Mouse (Mus musculus): ENCODE data around the gene Olfr281. TPM values are rescaled to one million over a fixed set of nuclear protein-coding genes. Genes with fewer than 3 reads are reported as not detected.
"Not testable (repeated sequence)": the region's sequence is repeated elsewhere in the genome, so short reads cannot be mapped to it uniquely, and the experiment has no call there.

The Olfr281 gene
- polyA plus RNA-seq (2015; fragmentation: Nextera tagmentation; extraction: Ambion mirVana) = not detected in 2 replicates

- Histone ChIP-seq H3K4me1 (peaks cover 2% of the 10 kb centered on the region; the same call in 1 of the 2 replicates), H3K4me2 (no peak within 1 kb of the TSS), H3K27me3 (no peaks in the 10 kb centered on the region), H3K9ac (no peak within 1 kb of the TSS), H3K36me3 (no peaks in the 10 kb centered on the region), H3K27ac (no peak within 1 kb of the TSS), H3K9me3 (no peaks in the 10 kb centered on the region), H3K4me3 (no peak within 1 kb of the TSS)
- no peak for ATAC-seq (ENCODE audit: borderline replicate concordance, extremely low read depth, low FRiP score, low TSS enrichment)
- WGBS = 84% methylated on average over 7 of the region's 7 CpGs
These were observed at the start of gene Olfr281 for GRCm38 (mm10) chr15:98452288-98452687. TSS of gene Olfr281 (plus strand) at chr15:98452588.

GRCm38 (mm10) chr15:98408406-98409060 lies 43.9 kb upstream of the Olfr281 start:
- Histone ChIP-seq H3K36me3 (no peaks in the 10 kb centered on the region), H3K27ac (no peak overlapping the region), H3K4me2 (no peak overlapping the region), H3K9ac (no peak overlapping the region), H3K27me3 (no peaks in the 10 kb centered on the region), H3K4me1 (no peaks in the 10 kb centered on the region), H3K9me3 (no peaks in the 10 kb centered on the region), H3K4me3 (no peak overlapping the region)
- WGBS = 66% methylated on average over 17 of the region's 17 CpGs
- no peak for ATAC-seq (ENCODE audit: borderline replicate concordance, extremely low read depth, low FRiP score, low TSS enrichment)

GRCm38 (mm10) chr15:98409635-98410034 lies 42.8 kb upstream of the Olfr281 start:
- no peaks in the 10 kb centered on the region for H3K9me3 ChIP-seq
- H3K4me3 ChIP-seq = no peak overlapping the region
- WGBS = 78% methylated on average over 2 of the region's 2 CpGs
- no peak for ATAC-seq (ENCODE audit: borderline replicate concordance, extremely low read depth, low FRiP score, low TSS enrichment)
- no peak overlapping the region for H3K27ac ChIP-seq
- no peaks in the 10 kb centered on the region for H3K27me3 ChIP-seq
- no peak overlapping the region for H3K4me2 ChIP-seq
- no peak overlapping the region for H3K9ac ChIP-seq
- H3K4me1 ChIP-seq = no peaks in the 10 kb centered on the region
- no peaks in the 10 kb centered on the region for H3K36me3 ChIP-seq

- H3K4me3 ChIP-seq = no peak overlapping the region
- H3K27me3 ChIP-seq = no peaks in the 10 kb centered on the region
- no peaks in the 10 kb centered on the region for H3K9me3 ChIP-seq
- no peak overlapping the region for H3K4me2 ChIP-seq
- no peaks in the 10 kb centered on the region for H3K4me1 ChIP-seq
- ATAC-seq (ENCODE audit: borderline replicate concordance, extremely low read depth, low FRiP score, low TSS enrichment) = no peak
- H3K36me3 ChIP-seq = no peaks in the 10 kb centered on the region
- 91% methylated on average over 5 of the region's 9 CpGs for WGBS
- no peak overlapping the region for H3K27ac ChIP-seq
- no peak overlapping the region for H3K9ac ChIP-seq
These were observed 42.1 kb upstream of the Olfr281 start for GRCm38 (mm10) chr15:98410249-98410648.

GRCm38 (mm10) chr15:98415996-98416395 lies 36.4 kb upstream of the Olfr281 start:
- no peaks in the 10 kb centered on the region for H3K9me3 ChIP-seq
- no peak overlapping the region for H3K9ac ChIP-seq
- ATAC-seq (ENCODE audit: borderline replicate concordance, extremely low read depth, low FRiP score, low TSS enrichment) = no peak
- 67% methylated on average over 4 of the region's 4 CpGs for WGBS
- H3K27ac ChIP-seq = no peak overlapping the region
- no peak overlapping the region for H3K4me3 ChIP-seq
- no peaks in the 10 kb centered on the region for H3K27me3 ChIP-seq
- no peaks in the 10 kb centered on the region for H3K36me3 ChIP-seq
- H3K4me2 ChIP-seq = no peak overlapping the region
- H3K4me1 ChIP-seq = no peaks in the 10 kb centered on the region

GRCm38 (mm10) chr15:98416802-98417201 lies 35.6 kb upstream of the Olfr281 start:
- H3K9me3 ChIP-seq; H3K27ac ChIP-seq; H3K4me3 ChIP-seq; H3K4me2 ChIP-seq; ATAC-seq (ENCODE audit: borderline replicate concordance, extremely low read depth, low FRiP score, low TSS enrichment); H3K36me3 ChIP-seq; H3K4me1 ChIP-seq; H3K9ac ChIP-seq; H3K27me3 ChIP-seq: not testable (repeated sequence)

GRCm38 (mm10) chr15:98417285-98417684 lies 35.1 kb upstream of the Olfr281 start:
- H3K36me3 ChIP-seq; H3K4me1 ChIP-seq; H3K4me3 ChIP-seq; ATAC-seq (ENCODE audit: borderline replicate concordance, extremely low read depth, low FRiP score, low TSS enrichment); H3K4me2 ChIP-seq; H3K9me3 ChIP-seq; H3K27me3 ChIP-seq; H3K27ac ChIP-seq; H3K9ac ChIP-seq: not testable (repeated sequence)
- 86% methylated on average over 1 of the region's 3 CpGs for WGBS

- no peaks in the 10 kb centered on the region for H3K36me3 ChIP-seq
- H3K27ac ChIP-seq = no peak overlapping the region
- no peak overlapping the region for H3K4me3 ChIP-seq
- no peaks in the 10 kb centered on the region for H3K27me3 ChIP-seq
- ATAC-seq (ENCODE audit: borderline replicate concordance, extremely low read depth, low FRiP score, low TSS enrichment) = no peak
- H3K9me3 ChIP-seq = no peaks in the 10 kb centered on the region
- no peaks in the 10 kb centered on the region for H3K4me1 ChIP-seq
- H3K9ac ChIP-seq = no peak overlapping the region
- WGBS = 45% methylated on average over 6 of the region's 7 CpGs
- no peak overlapping the region for H3K4me2 ChIP-seq
These were observed 34.3 kb upstream of the Olfr281 start for GRCm38 (mm10) chr15:98418096-98418495.

GRCm38 (mm10) chr15:98420897-98421296 lies 31.5 kb upstream of the Olfr281 start:
- ATAC-seq (ENCODE audit: borderline replicate concordance, extremely low read depth, low FRiP score, low TSS enrichment) = no peak
- Histone ChIP-seq H3K9me3 (no peaks in the 10 kb centered on the region), H3K36me3 (no peaks in the 10 kb centered on the region), H3K4me2 (no peak overlapping the region), H3K4me3 (no peak overlapping the region), H3K27me3 (no peaks in the 10 kb centered on the region), H3K4me1 (0 out of 2 replicates have a peak, but pooled peaks cover 6% of the 10 kb centered on the region), H3K9ac (no peak overlapping the region), H3K27ac (no peak overlapping the region)
- 45% methylated on average over 4 of the region's 4 CpGs for WGBS

GRCm38 (mm10) chr15:98424326-98424725 lies 28.1 kb upstream of the Olfr281 start:
- 60% methylated on average over 14 of the region's 14 CpGs for WGBS
- Histone ChIP-seq H3K27me3 (no peaks in the 10 kb centered on the region), H3K36me3 (no peaks in the 10 kb centered on the region), H3K9ac (no peak overlapping the region), H3K4me1 (0 out of 2 replicates have a peak, but pooled peaks cover 6% of the 10 kb centered on the region), H3K9me3 (no peaks in the 10 kb centered on the region), H3K4me3 (no peak overlapping the region), H3K27ac (no peak overlapping the region), H3K4me2 (peak overlapping the region; percentile 13; the same call in 1 of the 2 replicates)
- no peak for ATAC-seq (ENCODE audit: borderline replicate concordance, extremely low read depth, low FRiP score, low TSS enrichment)

- Histone ChIP-seq H3K36me3 (no peaks in the 10 kb centered on the region), H3K27me3 (no peaks in the 10 kb centered on the region), H3K9ac (no peak overlapping the region), H3K9me3 (no peaks in the 10 kb centered on the region), H3K27ac (no peak overlapping the region), H3K4me2 (no peak overlapping the region), H3K4me1 (0 out of 2 replicates have a peak, but pooled peaks cover 6% of the 10 kb centered on the region), H3K4me3 (no peak overlapping the region)
- WGBS = 49% methylated on average over 6 of the region's 6 CpGs
- ATAC-seq (ENCODE audit: borderline replicate concordance, extremely low read depth, low FRiP score, low TSS enrichment) = no peak
These were observed 27.6 kb upstream of the Olfr281 start for GRCm38 (mm10) chr15:98424753-98425152.

GRCm38 (mm10) chr15:98425188-98425587 lies 27.2 kb upstream of the Olfr281 start:
- ATAC-seq (ENCODE audit: borderline replicate concordance, extremely low read depth, low FRiP score, low TSS enrichment) = no peak
- WGBS = 78% methylated on average over 7 of the region's 7 CpGs
- H3K4me3 ChIP-seq = no peak overlapping the region
- no peak overlapping the region for H3K4me2 ChIP-seq
- H3K4me1 ChIP-seq = 0 out of 2 replicates have a peak, but pooled peaks cover 6% of the 10 kb centered on the region
- H3K36me3 ChIP-seq = no peaks in the 10 kb centered on the region
- no peak overlapping the region for H3K9ac ChIP-seq
- H3K27me3 ChIP-seq = no peaks in the 10 kb centered on the region
- H3K9me3 ChIP-seq = no peaks in the 10 kb centered on the region
- H3K27ac ChIP-seq = no peak overlapping the region

- H3K27me3 ChIP-seq; ATAC-seq (ENCODE audit: borderline replicate concordance, extremely low read depth, low FRiP score, low TSS enrichment); H3K36me3 ChIP-seq; H3K4me1 ChIP-seq; H3K9ac ChIP-seq; H3K4me3 ChIP-seq; H3K4me2 ChIP-seq; H3K27ac ChIP-seq; H3K9me3 ChIP-seq: not testable (repeated sequence)
- WGBS = 71% methylated on average over 5 of the region's 5 CpGs
These were observed 21.5 kb upstream of the Olfr281 start, which contains the start of gene Olfr282 for GRCm38 (mm10) chr15:98430925-98431324. TSS of gene Olfr282 (plus strand) at chr15:98431225.

All from lung, embryonic 15.5 days (tissue).